Mouse (Mus musculus): ENCODE results near the gene Myo16. TPM values are rescaled to one million over a fixed set of nuclear protein-coding genes. Genes with fewer than 3 reads are reported as not detected.

Myo16 gene
- polyA plus RNA-seq, 1 experiment from 2014 or later, result 0.07 TPM

DNA sequence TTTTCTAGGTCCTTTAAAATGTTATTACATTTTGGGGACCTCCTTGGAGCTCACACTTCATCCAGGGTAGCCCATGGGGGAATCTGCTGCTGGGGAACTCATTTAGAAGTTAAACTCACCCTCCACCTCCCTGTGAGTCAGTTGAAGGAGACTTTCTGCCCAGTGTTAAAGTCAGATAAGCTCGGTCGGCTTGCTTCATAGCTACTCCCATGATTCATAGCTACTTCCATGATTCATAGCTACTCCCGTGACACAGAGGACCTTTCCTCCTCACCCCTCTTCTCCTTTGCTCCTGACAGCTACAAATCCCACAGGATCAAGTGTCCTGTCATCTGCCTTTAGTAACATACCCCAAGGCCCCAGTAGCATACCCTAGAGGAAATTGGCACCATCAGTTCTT is 89.6 kb downstream of the Myo16 start:
- Histone ChIP-seq H3K27me3 (replicated peaks) (no peaks in the 10 kb centered on the region), H3K9ac (no peak overlapping the region), H3K4me3 (no peak overlapping the region), H3K36me3 (no peaks in the 10 kb centered on the region), H3K9me3 (replicated peaks) (no peaks in the 10 kb centered on the region), H3K27ac (no peak overlapping the region), H3K4me1 (no peaks in the 10 kb centered on the region), H3K4me2 (no peak overlapping the region)
- ATAC-seq, result no peak
- 38% methylated on average over 3 of the region's 3 CpGs for WGBS (ENCODE audit: insufficient replicate concordance)

DNA sequence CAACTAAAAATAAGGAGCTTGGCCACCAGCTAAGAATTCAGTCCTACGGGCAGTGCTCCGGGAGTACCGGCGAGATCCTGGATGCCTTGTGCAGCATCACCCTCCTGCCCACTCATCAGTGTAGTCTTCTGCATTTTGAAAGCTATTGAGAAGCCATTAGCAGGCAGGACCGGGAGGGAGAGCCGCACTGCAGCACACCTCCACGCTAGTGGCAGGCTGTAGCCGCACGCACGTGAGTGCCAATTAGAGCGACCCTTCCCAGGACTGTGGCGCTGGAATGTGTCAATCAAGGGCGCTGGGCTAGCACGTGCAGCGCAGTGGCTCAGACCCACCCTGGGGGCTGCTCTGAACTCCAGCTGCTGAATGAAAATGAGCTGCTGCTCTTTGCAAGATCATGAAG is 95.4 kb downstream of the Myo16 start:
- H3K9me3 ChIP-seq (replicated peaks), result no peaks in the 10 kb centered on the region
- no peaks in the 10 kb centered on the region for H3K36me3 ChIP-seq
- no peak overlapping the region for H3K4me3 ChIP-seq
- H3K4me1 ChIP-seq, result no peaks in the 10 kb centered on the region
- H3K27me3 ChIP-seq (replicated peaks), result peaks cover 15% of the 10 kb centered on the region
- H3K27ac ChIP-seq, result no peak overlapping the region
- 13% methylated on average over 15 of the region's 15 CpGs for WGBS (ENCODE audit: insufficient replicate concordance)
- no peak overlapping the region for H3K4me2 ChIP-seq
- H3K9ac ChIP-seq, result no peak overlapping the region
- ATAC-seq, result no peak

DNA sequence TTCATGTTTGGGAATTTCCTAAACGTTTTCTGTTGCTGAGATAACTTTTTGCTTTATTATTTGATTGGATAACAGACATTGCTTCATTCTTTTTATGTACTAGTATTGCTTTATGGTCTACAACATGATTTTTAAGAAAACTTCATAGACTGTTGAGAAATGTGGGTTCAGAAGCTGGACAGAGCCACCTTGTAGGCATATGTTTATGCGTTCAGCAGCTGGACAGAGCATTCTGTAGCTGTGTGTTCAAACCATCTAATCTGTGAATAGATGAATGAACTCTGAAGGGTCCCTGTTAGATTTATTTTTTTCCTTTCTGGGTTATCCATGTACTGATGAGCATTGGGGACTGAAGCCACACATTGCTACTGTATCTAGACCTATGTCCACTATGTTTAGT is 102.0 kb downstream of the Myo16 start:
- no peaks in the 10 kb centered on the region for H3K9me3 ChIP-seq (replicated peaks)
- no peak overlapping the region for H3K27ac ChIP-seq
- H3K9ac ChIP-seq, result no peak overlapping the region
- WGBS (ENCODE audit: insufficient replicate concordance), result 49% methylated on average over 2 of the region's 2 CpGs
- no peaks in the 10 kb centered on the region for H3K4me1 ChIP-seq
- H3K27me3 ChIP-seq (replicated peaks), result no peaks in the 10 kb centered on the region
- H3K36me3 ChIP-seq, result no peaks in the 10 kb centered on the region
- no peak for ATAC-seq
- H3K4me3 ChIP-seq, result no peak overlapping the region
- no peak overlapping the region for H3K4me2 ChIP-seq

DNA sequence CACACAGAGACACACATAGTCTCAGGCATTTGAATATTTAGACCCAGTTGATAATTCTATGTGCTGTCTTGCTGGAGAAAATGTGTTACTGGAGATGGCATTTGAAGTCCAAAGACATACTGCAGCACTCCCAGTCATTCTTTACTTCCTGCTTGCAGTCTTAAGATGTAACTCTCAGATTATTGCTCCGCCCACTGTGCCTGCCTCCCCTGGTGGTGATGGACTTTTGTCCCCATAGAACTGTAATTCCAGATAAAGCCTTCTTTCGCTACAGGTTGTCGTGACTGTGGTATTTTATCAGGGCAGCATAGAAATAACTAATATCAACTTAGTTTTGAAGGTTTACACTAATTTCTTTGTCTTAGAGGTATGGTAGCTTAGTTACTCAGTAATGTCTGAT is 102.9 kb downstream of the Myo16 start:
- 52% methylated on average over 3 of the region's 3 CpGs for WGBS (ENCODE audit: insufficient replicate concordance)
- no peak overlapping the region for H3K27ac ChIP-seq
- H3K4me2 ChIP-seq, result no peak overlapping the region
- H3K4me1 ChIP-seq, result no peaks in the 10 kb centered on the region
- no peaks in the 10 kb centered on the region for H3K27me3 ChIP-seq (replicated peaks)
- H3K4me3 ChIP-seq, result no peak overlapping the region
- H3K9ac ChIP-seq, result no peak overlapping the region
- H3K36me3 ChIP-seq, result no peaks in the 10 kb centered on the region
- H3K9me3 ChIP-seq (replicated peaks), result no peaks in the 10 kb centered on the region
- ATAC-seq, result no peak

DNA sequence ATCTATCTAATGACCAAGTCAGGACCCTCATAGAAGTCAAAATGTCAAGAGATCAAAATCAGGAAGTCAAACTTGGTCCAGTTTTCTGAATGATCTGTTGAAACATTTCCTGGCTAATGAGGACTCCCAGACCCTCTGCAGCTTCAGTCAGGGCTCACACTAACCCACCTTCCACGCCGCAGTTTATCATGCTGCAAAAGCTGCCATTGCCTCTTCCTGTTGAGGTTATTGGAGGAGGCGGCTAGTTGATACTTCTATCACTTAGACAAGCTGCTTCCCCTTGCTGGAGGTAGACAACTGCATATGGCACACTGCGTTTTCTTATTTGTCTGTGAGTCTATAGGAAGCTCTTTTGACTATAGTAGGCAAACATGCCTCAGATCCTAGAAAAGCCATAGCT is 116.4 kb downstream of the Myo16 start:
- no peak overlapping the region for H3K27ac ChIP-seq
- H3K9ac ChIP-seq, result no peak overlapping the region
- ATAC-seq, result no peak
- H3K4me3 ChIP-seq, result no peak overlapping the region
- no peak overlapping the region for H3K4me2 ChIP-seq
- H3K4me1 ChIP-seq, result no peaks in the 10 kb centered on the region
- WGBS (ENCODE audit: insufficient replicate concordance), result 23% methylated on average over 4 of the region's 4 CpGs
- H3K9me3 ChIP-seq (replicated peaks), result no peaks in the 10 kb centered on the region
- no peaks in the 10 kb centered on the region for H3K36me3 ChIP-seq
- no peaks in the 10 kb centered on the region for H3K27me3 ChIP-seq (replicated peaks)

DNA sequence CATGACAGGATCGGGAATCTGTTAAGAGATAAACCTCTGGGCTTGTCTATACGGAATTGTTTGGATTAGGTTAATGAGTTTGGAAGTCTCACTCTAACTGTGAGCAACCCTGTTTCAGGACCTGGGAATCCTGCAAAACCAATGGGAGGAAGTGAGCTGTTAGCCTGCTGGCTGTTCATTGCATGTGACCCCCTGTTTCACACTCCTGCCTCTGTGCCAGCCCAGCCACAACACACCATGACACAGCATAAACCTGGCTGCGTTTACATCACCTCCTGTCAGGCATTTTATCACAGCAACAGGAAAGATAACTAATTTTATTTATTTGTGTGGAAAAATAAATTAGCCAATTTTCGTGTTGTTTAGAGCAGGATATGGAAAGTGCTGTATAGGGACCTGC is 138.9 kb downstream of the Myo16 start:
- 29% methylated on average over 4 of the region's 4 CpGs for WGBS (ENCODE audit: insufficient replicate concordance)

DNA sequence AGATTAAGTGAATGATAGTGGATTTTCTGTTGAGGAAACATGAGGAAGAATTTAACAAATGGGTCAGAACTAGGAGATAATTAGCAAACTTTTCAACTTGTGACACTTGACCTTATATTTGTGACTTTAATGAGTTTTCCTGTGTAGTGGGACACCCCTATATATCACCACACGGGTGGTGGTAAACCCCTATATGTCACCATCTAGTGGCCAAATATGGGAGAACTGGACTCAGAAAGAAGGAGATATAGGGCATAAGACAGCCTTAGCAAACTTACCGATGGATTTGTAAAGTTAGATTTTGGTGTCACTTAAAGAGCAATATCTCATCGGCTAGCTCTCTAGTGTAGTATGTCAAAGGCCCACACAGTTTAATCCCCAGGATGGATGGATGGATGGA is 147.1 kb downstream of the Myo16 start:
- no peak overlapping the region for H3K4me3 ChIP-seq
- no peak overlapping the region for H3K9ac ChIP-seq
- no peaks in the 10 kb centered on the region for H3K9me3 ChIP-seq (replicated peaks)
- 39% methylated on average over 3 of the region's 3 CpGs for WGBS (ENCODE audit: insufficient replicate concordance)
- no peaks in the 10 kb centered on the region for H3K27me3 ChIP-seq (replicated peaks)
- no peaks in the 10 kb centered on the region for H3K36me3 ChIP-seq
- H3K4me2 ChIP-seq, result no peak overlapping the region
- H3K27ac ChIP-seq, result no peak overlapping the region
- H3K4me1 ChIP-seq, result no peaks in the 10 kb centered on the region
- ATAC-seq, result no peak

More for the DNA sequence above, 138.9 kb downstream of the Myo16 start:
- H3K4me3 ChIP-seq, result no peak overlapping the region
- H3K9me3 ChIP-seq (replicated peaks), result no peaks in the 10 kb centered on the region
- no peak overlapping the region for H3K4me2 ChIP-seq
- H3K9ac ChIP-seq, result no peak overlapping the region
- H3K27ac ChIP-seq, result no peak overlapping the region
- no peaks in the 10 kb centered on the region for H3K36me3 ChIP-seq
- no peaks in the 10 kb centered on the region for H3K27me3 ChIP-seq (replicated peaks)
- ATAC-seq, result no peak
- no peaks in the 10 kb centered on the region for H3K4me1 ChIP-seq

DNA sequence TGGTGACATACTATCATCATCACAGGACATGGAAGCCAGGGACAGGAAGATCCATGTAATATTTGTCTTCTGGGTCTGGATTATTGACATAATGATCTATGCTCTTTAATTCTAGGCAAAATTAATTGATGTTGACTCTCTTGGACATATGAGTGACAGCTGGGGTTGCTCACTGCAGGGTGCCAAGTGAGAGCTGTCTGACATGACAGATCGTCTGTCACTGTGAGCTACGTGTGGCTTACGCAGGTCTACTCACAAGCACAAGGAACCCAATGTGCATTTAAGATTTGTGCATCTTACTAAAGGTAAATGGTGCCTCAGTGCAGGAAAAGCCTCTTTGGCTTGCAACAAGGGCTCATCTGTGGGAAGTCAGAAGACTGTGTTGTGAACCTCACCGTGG is 149.3 kb downstream of the Myo16 start:
- Histone ChIP-seq H3K4me2 (no peak overlapping the region), H3K9me3 (replicated peaks) (no peaks in the 10 kb centered on the region), H3K4me3 (no peak overlapping the region), H3K9ac (no peak overlapping the region), H3K36me3 (no peaks in the 10 kb centered on the region), H3K27ac (no peak overlapping the region), H3K4me1 (no peaks in the 10 kb centered on the region), H3K27me3 (replicated peaks) (no peaks in the 10 kb centered on the region)
- ATAC-seq, result no peak
- 71% methylated on average over 4 of the region's 4 CpGs for WGBS (ENCODE audit: insufficient replicate concordance)

DNA sequence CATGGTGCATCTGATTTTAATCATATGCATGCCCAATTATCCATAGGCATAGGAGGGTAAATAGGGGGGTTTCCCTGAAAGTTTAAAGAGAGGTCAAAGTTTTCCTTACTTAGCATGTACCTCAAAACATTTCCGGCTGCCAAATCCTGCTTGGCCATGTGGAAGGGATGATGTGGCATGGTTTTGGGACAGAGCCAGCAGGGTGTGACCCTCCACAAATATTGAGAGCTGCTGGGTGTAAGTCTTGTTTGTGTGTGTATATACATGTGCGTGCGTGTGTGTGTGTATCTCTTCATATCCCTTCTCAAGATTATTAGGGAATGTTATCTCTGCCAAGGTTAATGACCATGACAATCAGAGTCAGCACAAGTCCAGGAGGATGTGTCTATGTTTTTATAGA is 150.3 kb downstream of the Myo16 start:
- no peaks in the 10 kb centered on the region for H3K4me1 ChIP-seq
- 76% methylated on average over 3 of the region's 3 CpGs for WGBS (ENCODE audit: insufficient replicate concordance)
- H3K4me2 ChIP-seq, result no peak overlapping the region
- H3K9ac ChIP-seq, result no peak overlapping the region
- H3K27me3 ChIP-seq (replicated peaks), result no peaks in the 10 kb centered on the region
- H3K4me3 ChIP-seq, result no peak overlapping the region
- no peak overlapping the region for H3K27ac ChIP-seq
- no peaks in the 10 kb centered on the region for H3K36me3 ChIP-seq
- H3K9me3 ChIP-seq (replicated peaks), result no peaks in the 10 kb centered on the region
- ATAC-seq, result no peak

DNA sequence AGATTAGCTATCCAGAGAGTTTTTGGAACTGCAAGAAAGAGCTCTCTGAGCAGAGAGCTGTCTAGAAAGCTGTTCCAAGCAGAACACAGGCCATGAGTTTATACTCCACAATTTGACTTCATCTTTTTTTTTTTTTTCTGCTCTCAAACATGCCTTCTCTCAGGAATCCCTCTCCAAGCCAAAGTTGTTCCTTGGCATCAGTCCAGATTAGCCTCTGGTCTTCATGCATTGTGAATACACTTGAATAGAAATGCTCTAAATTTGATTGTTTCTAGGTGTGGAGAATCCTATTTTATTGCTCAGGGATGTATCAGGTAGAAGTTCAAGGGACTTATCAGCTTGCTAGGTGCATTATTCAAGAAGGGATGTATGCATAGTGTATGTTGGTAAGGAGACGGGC is 151.0 kb downstream of the Myo16 start:
- Histone ChIP-seq H3K4me2 (no peak overlapping the region), H3K9ac (no peak overlapping the region), H3K4me3 (no peak overlapping the region), H3K36me3 (no peaks in the 10 kb centered on the region), H3K4me1 (no peaks in the 10 kb centered on the region), H3K27ac (no peak overlapping the region), H3K27me3 (replicated peaks) (no peaks in the 10 kb centered on the region), H3K9me3 (replicated peaks) (no peaks in the 10 kb centered on the region)
- ATAC-seq, result no peak
- WGBS (ENCODE audit: insufficient replicate concordance), result 45% methylated on average over 1 of the region's 1 CpGs

DNA sequence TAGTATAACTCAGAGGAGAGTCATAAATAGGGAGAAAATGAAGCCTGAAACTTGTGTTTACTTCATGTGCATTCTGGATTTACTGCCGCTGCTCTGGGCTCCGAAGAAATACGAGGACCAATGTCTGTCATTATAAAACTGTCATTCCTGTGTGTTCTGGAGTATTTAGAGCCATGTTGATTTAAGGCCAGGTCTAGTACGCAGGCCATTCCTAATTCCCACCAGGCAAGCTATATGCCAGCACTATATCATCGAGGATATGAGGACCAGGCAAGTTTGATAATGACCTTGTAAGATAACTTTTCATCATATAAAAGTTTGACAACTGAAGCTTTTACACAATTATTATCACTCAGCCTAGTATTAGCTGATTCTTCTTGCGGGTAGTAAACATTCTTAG is 153.6 kb downstream of the Myo16 start:
- ATAC-seq, result no peak
- H3K4me2 ChIP-seq, result no peak overlapping the region
- no peak overlapping the region for H3K27ac ChIP-seq
- no peaks in the 10 kb centered on the region for H3K9me3 ChIP-seq (replicated peaks)
- H3K4me3 ChIP-seq, result no peak overlapping the region
- H3K9ac ChIP-seq, result no peak overlapping the region
- no peaks in the 10 kb centered on the region for H3K36me3 ChIP-seq
- H3K4me1 ChIP-seq, result no peaks in the 10 kb centered on the region
- no peaks in the 10 kb centered on the region for H3K27me3 ChIP-seq (replicated peaks)
- WGBS (ENCODE audit: insufficient replicate concordance), result 63% methylated on average over 6 of the region's 6 CpGs

DNA sequence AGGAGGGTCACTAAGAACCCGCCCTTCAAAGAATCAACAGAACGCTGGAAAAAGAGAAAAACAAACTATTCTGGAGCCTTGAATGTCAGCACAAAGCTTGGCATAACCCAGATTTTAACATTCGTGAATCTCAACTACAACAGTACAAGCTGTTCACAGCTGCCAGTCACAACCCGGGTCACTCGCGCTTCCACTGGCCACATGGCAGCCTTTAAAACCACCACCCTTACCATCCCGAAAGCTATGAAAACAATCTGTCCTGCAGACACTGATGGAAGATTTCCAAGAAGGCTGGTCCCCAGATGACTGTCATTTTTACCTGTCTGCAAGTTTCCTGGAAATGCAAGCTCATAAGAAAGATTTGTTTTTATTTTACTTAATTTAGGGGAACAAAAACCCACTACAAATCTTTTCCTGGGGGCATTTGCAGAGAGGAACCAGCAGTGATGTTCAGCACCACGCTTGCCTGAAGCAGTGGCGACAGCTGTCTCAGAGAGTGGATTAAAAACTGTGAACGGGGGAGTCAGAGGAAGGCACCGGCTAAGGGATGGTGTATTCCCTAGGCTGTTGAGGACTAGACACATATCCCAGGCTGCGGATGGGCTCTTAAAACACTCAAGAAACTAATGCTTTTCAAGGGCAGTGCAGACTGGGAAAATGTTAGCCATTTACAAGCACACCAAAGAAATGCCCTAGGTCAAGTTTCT is 154.2 kb downstream of the Myo16 start:
- Histone ChIP-seq H3K27me3 (replicated peaks) (no peaks in the 10 kb centered on the region), H3K4me2 (no peak overlapping the region), H3K9ac (no peak overlapping the region), H3K27ac (no peak overlapping the region), H3K36me3 (no peaks in the 10 kb centered on the region), H3K9me3 (replicated peaks) (no peaks in the 10 kb centered on the region), H3K4me3 (no peak overlapping the region), H3K4me1 (no peaks in the 10 kb centered on the region)
- 57% methylated on average over 12 of the region's 12 CpGs for WGBS (ENCODE audit: insufficient replicate concordance)
- no peak for ATAC-seq

DNA sequence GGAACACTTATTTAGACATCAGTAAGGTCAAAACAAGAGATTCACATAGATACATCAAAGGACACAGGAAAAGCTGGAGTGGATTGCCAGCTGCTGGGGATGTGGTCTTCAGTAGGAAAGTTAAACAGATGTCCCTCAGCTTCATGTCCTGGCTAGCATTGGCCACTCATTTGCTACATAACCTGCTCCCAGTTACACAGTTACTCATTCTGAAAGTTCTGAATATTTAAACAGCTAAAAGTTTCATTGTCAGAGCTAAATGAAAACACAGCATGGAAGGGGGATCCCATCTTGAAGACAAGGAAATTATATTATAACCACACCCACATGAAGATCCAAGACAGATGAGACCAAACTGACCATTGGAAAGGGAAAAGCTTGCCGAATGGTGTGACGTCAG is 156.8 kb downstream of the Myo16 start:
- ATAC-seq, result no peak
- Histone ChIP-seq H3K27me3 (replicated peaks) (no peaks in the 10 kb centered on the region), H3K9ac (no peak overlapping the region), H3K4me3 (no peak overlapping the region), H3K4me2 (no peak overlapping the region), H3K36me3 (no peaks in the 10 kb centered on the region), H3K27ac (no peak overlapping the region), H3K9me3 (replicated peaks) (no peaks in the 10 kb centered on the region), H3K4me1 (no peaks in the 10 kb centered on the region)
- 61% methylated on average over 2 of the region's 2 CpGs for WGBS (ENCODE audit: insufficient replicate concordance)
